Mouse (Mus musculus): ENCODE measurements at regions not wholly inside any gene's neighbourhood (a gene's known extent, or its start where the extent isn't known, plus 50 kb on each side); places are given as distances from the start of the nearest gene placed in this dataset.
A peak's percentile ranks its signal among the peaks of the same experiment; 100 is the strongest.

DNA sequence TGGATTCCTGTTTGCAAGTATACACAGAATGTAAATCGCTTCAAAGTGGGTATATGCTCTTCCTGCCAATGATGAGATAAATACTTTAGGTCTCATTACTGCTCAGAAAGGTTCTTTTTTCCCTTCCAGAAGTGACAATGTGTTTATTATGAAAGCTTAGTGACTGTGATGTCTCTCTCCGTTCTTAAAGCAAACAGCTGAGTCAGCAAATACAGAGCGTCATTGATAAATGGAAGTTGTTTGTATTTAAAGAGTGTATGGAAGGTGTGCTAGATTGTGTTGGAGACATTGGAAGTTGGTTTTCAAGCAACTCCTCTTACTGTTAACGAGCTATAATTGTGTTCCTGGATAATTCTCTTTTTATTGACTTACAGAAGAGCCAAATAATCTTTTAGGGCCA lies 408.0 kb downstream of the Prr30 start:
- WGBS = 85% methylated on average over 4 of the region's 4 CpGs
- H3K36me3 ChIP-seq (ENCODE audit: control insufficient read depth, insufficient read depth, low read length) = no peaks in the 10 kb centered on the region

GRCm38 (mm10) chr14:100781882-100782281 lies 418.2 kb downstream of the Prr30 start:
- WGBS = 82% methylated on average over 3 of the region's 3 CpGs
- no peak for ATAC-seq (ENCODE audit: low FRiP score)

More for the DNA sequence above, 408.0 kb downstream of the Prr30 start:
- Histone ChIP-seq H3K27me3 (ENCODE audit: control insufficient read depth, insufficient read depth, low read length) (no peaks in the 10 kb centered on the region), H3K9ac (ENCODE audit: low read length) (no peak overlapping the region), H3K27ac (ENCODE audit: low read depth, low read length) (no peak overlapping the region), H3K9me3 (ENCODE audit: control insufficient read depth, low read length) (no peaks in the 10 kb centered on the region), H3K4me3 (ENCODE audit: low read depth, low read length) (no peak overlapping the region), H3K4me1 (ENCODE audit: control insufficient read depth, insufficient read depth, low read length) (no peaks in the 10 kb centered on the region), H3K4me2 (no peak overlapping the region)
- no peak for ATAC-seq (ENCODE audit: low FRiP score)
- DNase-seq (ENCODE audit: low spot score, missing footprints) = no peak

GRCm38 (mm10) chr14:100753951-100754350 lies 446.2 kb downstream of the Prr30 start:
- H3K9ac ChIP-seq (ENCODE audit: low read length) = no peak overlapping the region
- H3K27me3 ChIP-seq (ENCODE audit: control insufficient read depth, insufficient read depth, low read length) = no peaks in the 10 kb centered on the region
- no peaks in the 10 kb centered on the region for H3K9me3 ChIP-seq (ENCODE audit: control insufficient read depth, low read length)
- DNase-seq (ENCODE audit: low spot score, missing footprints) (peak; percentile 90), ATAC-seq (ENCODE audit: low FRiP score) (no peak)
- peaks cover 2% of the 10 kb centered on the region; the same call in 1 of the 2 replicates for H3K4me1 ChIP-seq (ENCODE audit: control insufficient read depth, insufficient read depth, low read length)
- H3K36me3 ChIP-seq (ENCODE audit: control insufficient read depth, insufficient read depth, low read length) = no peaks in the 10 kb centered on the region
- H3K4me2 ChIP-seq = no peak overlapping the region
- 29% methylated on average over 2 of the region's 2 CpGs for WGBS
- no peak overlapping the region for H3K4me3 ChIP-seq (ENCODE audit: low read depth, low read length)
- no peak overlapping the region for H3K27ac ChIP-seq (ENCODE audit: low read depth, low read length)

More at GRCm38 (mm10) chr14:100781882-100782281, 418.2 kb downstream of the Prr30 start:
- H3K27me3 ChIP-seq (ENCODE audit: control insufficient read depth, insufficient read depth, low read length) = no peaks in the 10 kb centered on the region
- no peak for DNase-seq (ENCODE audit: low spot score, missing footprints)
- no peaks in the 10 kb centered on the region for H3K4me1 ChIP-seq (ENCODE audit: control insufficient read depth, insufficient read depth, low read length)
- no peaks in the 10 kb centered on the region for H3K9me3 ChIP-seq (ENCODE audit: control insufficient read depth, low read length)
- H3K4me2 ChIP-seq = no peak overlapping the region
- no peak overlapping the region for H3K4me3 ChIP-seq (ENCODE audit: low read depth, low read length)
- H3K9ac ChIP-seq (ENCODE audit: low read length) = no peak overlapping the region
- H3K36me3 ChIP-seq (ENCODE audit: control insufficient read depth, insufficient read depth, low read length) = no peaks in the 10 kb centered on the region
- no peak overlapping the region for H3K27ac ChIP-seq (ENCODE audit: low read depth, low read length)

DNA sequence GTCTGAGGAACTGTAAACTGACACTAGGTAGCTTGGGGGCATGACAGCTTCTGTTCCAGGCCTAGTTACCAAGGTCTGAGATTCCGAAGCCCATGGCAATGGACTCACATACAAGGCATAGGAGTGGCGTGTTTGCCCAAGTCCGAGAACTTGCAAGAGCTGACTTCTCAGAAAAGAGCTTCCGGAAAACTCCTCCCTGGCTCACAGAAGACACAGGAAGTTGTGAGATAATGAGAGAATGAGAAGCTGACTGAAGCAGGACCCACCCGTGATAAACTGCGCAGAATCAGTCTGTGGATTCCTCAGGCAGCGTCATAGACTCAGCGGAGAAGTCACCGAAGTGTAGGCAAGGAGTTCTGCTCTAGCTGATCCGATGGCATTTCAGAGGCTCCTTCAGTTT lies 447.4 kb downstream of the Prr30 start:
- H3K27ac ChIP-seq (ENCODE audit: low read depth, low read length) = no peak overlapping the region
- H3K9me3 ChIP-seq (ENCODE audit: control insufficient read depth, low read length) = no peaks in the 10 kb centered on the region
- no peaks in the 10 kb centered on the region for H3K27me3 ChIP-seq (ENCODE audit: control insufficient read depth, insufficient read depth, low read length)
- H3K4me2 ChIP-seq = no peak overlapping the region
- peaks cover 2% of the 10 kb centered on the region; the same call in 1 of the 2 replicates for H3K4me1 ChIP-seq (ENCODE audit: control insufficient read depth, insufficient read depth, low read length)
- H3K4me3 ChIP-seq (ENCODE audit: low read depth, low read length) = no peak overlapping the region
- H3K9ac ChIP-seq (ENCODE audit: low read length) = no peak overlapping the region
- 95% methylated on average over 10 of the region's 10 CpGs for WGBS
- no peaks in the 10 kb centered on the region for H3K36me3 ChIP-seq (ENCODE audit: control insufficient read depth, insufficient read depth, low read length)
- ATAC-seq (ENCODE audit: low FRiP score) = no peak
- DNase-seq (ENCODE audit: low spot score, missing footprints) = no peak

- H3K4me1 ChIP-seq (ENCODE audit: control insufficient read depth, insufficient read depth, low read length) = peaks cover 2% of the 10 kb centered on the region; the same call in 1 of the 2 replicates
- peak overlapping the region; percentile 63 for H3K9ac ChIP-seq (ENCODE audit: low read length)
- H3K4me2 ChIP-seq = peak overlapping the region; percentile 49
- no peaks in the 10 kb centered on the region for H3K9me3 ChIP-seq (ENCODE audit: control insufficient read depth, low read length)
- H3K4me3 ChIP-seq (ENCODE audit: low read depth, low read length) = peak overlapping the region; percentile 29
- ATAC-seq (ENCODE audit: low FRiP score) (peak; percentile 97), DNase-seq (ENCODE audit: low spot score, missing footprints) (peak; percentile 92)
- no peaks in the 10 kb centered on the region for H3K36me3 ChIP-seq (ENCODE audit: control insufficient read depth, insufficient read depth, low read length)
- 19% methylated on average over 18 of the region's 19 CpGs for WGBS
- no peaks in the 10 kb centered on the region for H3K27me3 ChIP-seq (ENCODE audit: control insufficient read depth, insufficient read depth, low read length)
- peak overlapping the region; percentile 41; the same call in 1 of the 2 replicates for H3K27ac ChIP-seq (ENCODE audit: low read depth, low read length)
These were observed 450.2 kb downstream of the Prr30 start for GRCm38 (mm10) chr14:100749737-100750541.

DNA sequence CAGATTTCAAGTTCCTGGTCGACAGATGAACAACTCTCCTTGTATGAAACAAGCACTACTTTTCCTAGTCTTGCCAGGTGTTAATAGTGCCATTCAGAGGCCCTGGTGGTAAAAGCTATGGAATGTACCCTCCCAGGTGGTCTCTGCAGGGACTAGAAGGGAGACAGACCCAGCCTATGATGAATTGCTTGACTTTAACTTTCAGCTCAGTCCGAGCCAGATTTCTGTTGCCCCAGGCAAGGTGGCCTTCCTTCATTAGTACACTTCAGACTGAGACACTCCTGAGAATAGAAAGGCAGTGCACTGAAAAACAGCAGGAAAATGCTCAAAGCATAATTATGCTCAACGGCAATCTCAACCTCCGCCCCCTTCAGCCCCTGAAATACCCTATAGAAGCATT lies 450.8 kb upstream of the Klf12 start:
- 78% methylated on average over 4 of the region's 4 CpGs for WGBS
- no peaks in the 10 kb centered on the region for H3K4me1 ChIP-seq (ENCODE audit: control insufficient read depth, insufficient read depth, low read length)
- H3K9ac ChIP-seq (ENCODE audit: low read length) = no peak overlapping the region
- ATAC-seq (ENCODE audit: low FRiP score) (no peak), DNase-seq (ENCODE audit: low spot score, missing footprints) (no peak)
- H3K4me2 ChIP-seq = no peak overlapping the region
- no peaks in the 10 kb centered on the region for H3K27me3 ChIP-seq (ENCODE audit: control insufficient read depth, insufficient read depth, low read length)
- no peak overlapping the region for H3K4me3 ChIP-seq (ENCODE audit: low read depth, low read length)
- H3K27ac ChIP-seq (ENCODE audit: low read depth, low read length) = no peak overlapping the region
- H3K36me3 ChIP-seq (ENCODE audit: control insufficient read depth, insufficient read depth, low read length) = no peaks in the 10 kb centered on the region
- no peaks in the 10 kb centered on the region for H3K9me3 ChIP-seq (ENCODE audit: control insufficient read depth, low read length)

DNA sequence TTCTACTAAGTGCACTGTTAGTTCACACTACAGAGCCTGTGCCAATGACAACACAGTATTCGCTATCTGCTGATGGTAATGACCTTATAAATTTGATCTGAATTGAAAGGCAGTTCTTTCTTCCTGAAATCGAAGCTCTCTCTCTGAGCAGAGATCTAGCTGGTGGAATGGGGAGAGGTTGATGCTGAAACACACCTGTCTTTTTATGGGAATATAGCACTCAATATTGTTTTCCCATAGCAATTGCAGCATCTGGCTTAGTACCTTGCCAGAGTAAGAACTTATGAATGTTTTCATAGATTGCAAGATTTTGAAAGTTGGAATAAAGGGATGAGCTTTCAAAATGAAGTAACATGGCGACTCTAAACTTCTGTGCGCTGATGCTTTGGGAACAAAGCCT lies 444.0 kb upstream of the Klf12 start:
- no peak overlapping the region for H3K9ac ChIP-seq (ENCODE audit: low read length)
- H3K9me3 ChIP-seq (ENCODE audit: control insufficient read depth, low read length) = no peaks in the 10 kb centered on the region
- H3K27me3 ChIP-seq (ENCODE audit: control insufficient read depth, insufficient read depth, low read length) = no peaks in the 10 kb centered on the region
- no peaks in the 10 kb centered on the region for H3K4me1 ChIP-seq (ENCODE audit: control insufficient read depth, insufficient read depth, low read length)
- 89% methylated on average over 4 of the region's 4 CpGs for WGBS
- H3K4me2 ChIP-seq = no peak overlapping the region
- DNase-seq (ENCODE audit: low spot score, missing footprints) (no peak), ATAC-seq (ENCODE audit: low FRiP score) (no peak)
- no peak overlapping the region for H3K27ac ChIP-seq (ENCODE audit: low read depth, low read length)
- H3K36me3 ChIP-seq (ENCODE audit: control insufficient read depth, insufficient read depth, low read length) = no peaks in the 10 kb centered on the region
- no peak overlapping the region for H3K4me3 ChIP-seq (ENCODE audit: low read depth, low read length)

GRCm38 (mm10) chr14:100727701-100728100 lies 443.2 kb upstream of the Klf12 start:
- H3K9ac ChIP-seq (ENCODE audit: low read length) = no peak overlapping the region
- H3K9me3 ChIP-seq (ENCODE audit: control insufficient read depth, low read length) = no peaks in the 10 kb centered on the region
- H3K4me1 ChIP-seq (ENCODE audit: control insufficient read depth, insufficient read depth, low read length) = no peaks in the 10 kb centered on the region
- 77% methylated on average over 2 of the region's 2 CpGs for WGBS
- H3K27ac ChIP-seq (ENCODE audit: low read depth, low read length) = no peak overlapping the region
- H3K4me3 ChIP-seq (ENCODE audit: low read depth, low read length) = no peak overlapping the region
- ATAC-seq (ENCODE audit: low FRiP score) (no peak), DNase-seq (ENCODE audit: low spot score, missing footprints) (no peak)
- no peaks in the 10 kb centered on the region for H3K36me3 ChIP-seq (ENCODE audit: control insufficient read depth, insufficient read depth, low read length)
- H3K27me3 ChIP-seq (ENCODE audit: control insufficient read depth, insufficient read depth, low read length) = no peaks in the 10 kb centered on the region
- H3K4me2 ChIP-seq = no peak overlapping the region

GRCm38 (mm10) chr14:100724962-100725361 lies 440.5 kb upstream of the Klf12 start:
- ATAC-seq (ENCODE audit: low FRiP score) = no peak
- no peak overlapping the region for H3K4me2 ChIP-seq
- no peaks in the 10 kb centered on the region for H3K9me3 ChIP-seq (ENCODE audit: control insufficient read depth, low read length)
- H3K27ac ChIP-seq (ENCODE audit: low read depth, low read length) = no peak overlapping the region
- no peak overlapping the region for H3K4me3 ChIP-seq (ENCODE audit: low read depth, low read length)
- no peaks in the 10 kb centered on the region for H3K27me3 ChIP-seq (ENCODE audit: control insufficient read depth, insufficient read depth, low read length)
- H3K9ac ChIP-seq (ENCODE audit: low read length) = no peak overlapping the region
- WGBS = 91% methylated on average over 8 of the region's 8 CpGs
- DNase-seq (ENCODE audit: low spot score, missing footprints) = no peak
- no peaks in the 10 kb centered on the region; the same call in 1 of the 2 replicates for H3K4me1 ChIP-seq (ENCODE audit: control insufficient read depth, insufficient read depth, low read length)
- H3K36me3 ChIP-seq (ENCODE audit: control insufficient read depth, insufficient read depth, low read length) = no peaks in the 10 kb centered on the region

All from midbrain, embryonic 11.5 days (tissue).